Mouse (Mus musculus): ENCODE data around the gene Tet2. TPM values are rescaled to one million over a fixed set of nuclear protein-coding genes. Genes with fewer than 3 reads are reported as not detected.

Tet2 gene
- total and polyA plus RNA-seq, 3 experiments = 8.6 to 17.9 (median 14.9) TPM

DNA sequence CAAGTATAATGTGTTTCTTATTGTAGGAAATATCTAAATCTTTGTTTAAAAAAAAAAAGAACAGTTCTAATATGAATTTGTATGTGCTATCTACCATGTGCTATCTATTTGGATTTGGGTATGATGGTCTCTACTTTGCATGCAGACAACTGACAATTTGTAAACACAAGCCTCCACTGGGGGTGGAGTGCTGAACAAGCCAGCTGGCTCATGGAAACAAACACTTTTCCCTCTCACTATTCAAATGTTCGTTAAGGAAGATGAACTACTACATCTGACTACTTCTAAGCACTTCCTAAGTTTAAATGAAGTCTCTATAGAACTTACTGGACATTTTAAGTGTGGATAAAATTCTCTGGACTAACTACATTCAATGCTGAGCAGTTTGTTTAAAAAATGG, 71.2 kb downstream of the Tet2 start:
- Histone ChIP-seq H3K27me3 (ENCODE audit: control insufficient read depth, insufficient read depth, low read length) (no peaks in the 10 kb centered on the region), H3K79me2 (replicated peaks; ENCODE audit: control insufficient read depth, insufficient read depth, low read length) (no peaks in the 10 kb centered on the region), H3K9ac (ENCODE audit: low read depth, low read length) (no peak overlapping the region), H3K4me1 (ENCODE audit: control insufficient read depth, insufficient read depth, low read length) (no peaks in the 10 kb centered on the region), H3K27ac (no peak overlapping the region), H3K4me3 (no peak overlapping the region), H3K36me3 (ENCODE audit: control insufficient read depth, insufficient read depth, low read length) (no peaks in the 10 kb centered on the region)
- no peak for DNase-seq
- WGBS = 76% methylated on average over 1 of the region's 1 CpGs
- intact Hi-C loops (cut with DNase I) = no loop called here
- no peak for TF ChIP-seq POLR2A (IDR thresholded peaks at IDR 0.05; ENCODE audit: insufficient read depth, low read depth, low read length)
- no peak for TF ChIP-seq EP300 (IDR thresholded peaks at IDR 0.05; ENCODE audit: insufficient read depth, low read depth, low read length)
- no peak for TF ChIP-seq CTCF (IDR thresholded peaks at IDR 0.05)

DNA sequence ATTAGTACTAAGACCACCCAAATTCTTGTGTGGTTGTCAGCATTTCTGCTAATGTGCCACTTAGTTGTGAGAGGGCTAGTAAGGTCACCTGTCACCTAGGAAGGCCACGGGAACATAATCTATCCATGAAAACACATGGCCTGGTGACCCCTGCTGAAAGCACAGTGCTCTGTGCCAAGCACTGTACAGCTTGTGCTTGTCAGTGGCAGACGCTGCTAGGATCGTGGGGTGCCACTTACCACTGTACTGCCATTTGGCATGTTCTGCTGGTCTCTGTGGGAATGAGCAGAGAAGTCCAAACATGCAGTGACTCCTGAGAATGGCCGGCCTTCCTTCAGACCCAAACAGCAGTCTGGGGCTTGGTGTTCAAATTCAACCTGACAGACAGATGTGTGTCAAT, 73.8 kb downstream of the Tet2 start:
- no peak overlapping the region for H3K4me3 ChIP-seq
- no peak overlapping the region for H3K9ac ChIP-seq (ENCODE audit: low read depth, low read length)
- no peaks in the 10 kb centered on the region for H3K4me1 ChIP-seq (ENCODE audit: control insufficient read depth, insufficient read depth, low read length)
- TF ChIP-seq EP300 (IDR thresholded peaks at IDR 0.05; ENCODE audit: insufficient read depth, low read depth, low read length) = no peak
- no peak for TF ChIP-seq CTCF (IDR thresholded peaks at IDR 0.05)
- no peak for TF ChIP-seq POLR2A (IDR thresholded peaks at IDR 0.05; ENCODE audit: insufficient read depth, low read depth, low read length)
- H3K27ac ChIP-seq = no peak overlapping the region
- H3K36me3 ChIP-seq (ENCODE audit: control insufficient read depth, insufficient read depth, low read length) = no peaks in the 10 kb centered on the region
- H3K79me2 ChIP-seq (replicated peaks; ENCODE audit: control insufficient read depth, insufficient read depth, low read length) = no peaks in the 10 kb centered on the region
- WGBS = 72% methylated on average over 4 of the region's 4 CpGs
- intact Hi-C loops (cut with DNase I) = no loop called here
- DNase-seq = no peak
- no peaks in the 10 kb centered on the region for H3K27me3 ChIP-seq (ENCODE audit: control insufficient read depth, insufficient read depth, low read length)

GRCm38 (mm10) chr3:133468883-133469282, 76.1 kb downstream of the Tet2 start:
- no peaks in the 10 kb centered on the region for H3K4me1 ChIP-seq (ENCODE audit: control insufficient read depth, insufficient read depth, low read length)
- 95% methylated on average over 7 of the region's 7 CpGs for WGBS
- no peaks in the 10 kb centered on the region for H3K36me3 ChIP-seq (ENCODE audit: control insufficient read depth, insufficient read depth, low read length)
- no peak for TF ChIP-seq EP300 (IDR thresholded peaks at IDR 0.05; ENCODE audit: insufficient read depth, low read depth, low read length)
- TF ChIP-seq CTCF (IDR thresholded peaks at IDR 0.05) = no peak
- no peak for TF ChIP-seq POLR2A (IDR thresholded peaks at IDR 0.05; ENCODE audit: insufficient read depth, low read depth, low read length)
- H3K4me3 ChIP-seq = no peak overlapping the region
- no peak for DNase-seq
- no peak overlapping the region for H3K27ac ChIP-seq
- intact Hi-C loops (cut with DNase I) = no loop called here
- no peaks in the 10 kb centered on the region for H3K79me2 ChIP-seq (replicated peaks; ENCODE audit: control insufficient read depth, insufficient read depth, low read length)
- H3K9ac ChIP-seq (ENCODE audit: low read depth, low read length) = no peak overlapping the region
- H3K27me3 ChIP-seq (ENCODE audit: control insufficient read depth, insufficient read depth, low read length) = no peaks in the 10 kb centered on the region

DNA sequence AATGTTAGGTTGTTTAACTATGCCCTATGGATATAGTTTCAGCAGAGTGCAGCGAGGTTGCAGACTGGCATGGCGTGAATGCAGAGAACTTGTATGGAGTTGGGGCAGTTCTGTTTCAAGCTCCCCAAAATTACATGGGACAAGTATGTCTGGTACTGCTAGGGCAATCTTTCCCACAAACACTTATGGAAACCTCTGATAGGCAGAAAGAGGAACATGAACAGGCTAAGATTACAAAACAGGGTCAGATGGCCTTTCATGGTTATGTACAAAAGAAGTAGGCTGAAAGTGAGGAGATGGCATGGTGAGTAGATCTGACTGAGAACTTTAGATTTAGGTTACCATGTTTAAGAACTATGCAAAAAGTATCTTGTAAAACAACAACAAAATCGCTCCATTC, 81.7 kb downstream of the Tet2 start:
- H3K36me3 ChIP-seq (ENCODE audit: control insufficient read depth, insufficient read depth, low read length) = no peaks in the 10 kb centered on the region

GRCm38 (mm10) chr3:133462485-133462884, 82.5 kb downstream of the Tet2 start:
- no peaks in the 10 kb centered on the region for H3K4me1 ChIP-seq (ENCODE audit: control insufficient read depth, insufficient read depth, low read length)
- H3K36me3 ChIP-seq (ENCODE audit: control insufficient read depth, insufficient read depth, low read length) = no peaks in the 10 kb centered on the region
- H3K27ac ChIP-seq = no peak overlapping the region
- TF ChIP-seq POLR2A (IDR thresholded peaks at IDR 0.05; ENCODE audit: insufficient read depth, low read depth, low read length) (no peak), EP300 (IDR thresholded peaks at IDR 0.05; ENCODE audit: insufficient read depth, low read depth, low read length) (no peak), CTCF (IDR thresholded peaks at IDR 0.05) (no peak)
- no peaks in the 10 kb centered on the region for H3K27me3 ChIP-seq (ENCODE audit: control insufficient read depth, insufficient read depth, low read length)
- intact Hi-C loops (cut with DNase I) = no loop called here
- no peak for DNase-seq
- no peak overlapping the region for H3K9ac ChIP-seq (ENCODE audit: low read depth, low read length)
- H3K79me2 ChIP-seq (replicated peaks; ENCODE audit: control insufficient read depth, insufficient read depth, low read length) = no peaks in the 10 kb centered on the region
- H3K4me3 ChIP-seq = no peak overlapping the region
- 95% methylated on average over 6 of the region's 6 CpGs for WGBS

More for the DNA sequence above, 81.7 kb downstream of the Tet2 start:
- no peak for DNase-seq
- Histone ChIP-seq H3K27ac (no peak overlapping the region), H3K4me3 (no peak overlapping the region), H3K27me3 (ENCODE audit: control insufficient read depth, insufficient read depth, low read length) (no peaks in the 10 kb centered on the region), H3K9ac (ENCODE audit: low read depth, low read length) (no peak overlapping the region), H3K4me1 (ENCODE audit: control insufficient read depth, insufficient read depth, low read length) (no peaks in the 10 kb centered on the region), H3K79me2 (replicated peaks; ENCODE audit: control insufficient read depth, insufficient read depth, low read length) (no peaks in the 10 kb centered on the region)
- 97% methylated on average over 3 of the region's 3 CpGs for WGBS
- intact Hi-C loops (cut with DNase I) = no loop called here
- no peak for TF ChIP-seq POLR2A (IDR thresholded peaks at IDR 0.05; ENCODE audit: insufficient read depth, low read depth, low read length)
- no peak for TF ChIP-seq CTCF (IDR thresholded peaks at IDR 0.05)
- TF ChIP-seq EP300 (IDR thresholded peaks at IDR 0.05; ENCODE audit: insufficient read depth, low read depth, low read length) = no peak

DNA sequence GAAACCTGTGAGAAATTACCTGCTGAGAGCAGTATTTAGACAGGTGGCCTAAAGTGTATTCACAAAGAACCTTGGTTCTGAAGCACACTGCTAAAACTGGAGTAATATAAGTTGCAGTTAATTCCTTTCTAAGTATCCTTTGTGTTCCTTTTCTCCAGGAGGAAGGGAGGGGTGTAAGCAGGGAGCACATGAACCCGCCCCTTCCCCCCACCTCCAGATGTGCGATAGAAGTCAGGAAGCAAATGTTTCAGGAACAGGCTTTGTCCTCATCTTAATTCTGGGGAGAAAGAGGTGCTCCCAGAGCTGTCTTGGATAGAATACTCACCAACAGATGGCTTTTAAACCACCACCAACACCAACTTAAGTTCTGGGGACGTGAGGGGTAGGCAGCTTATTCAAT, 82.9 kb downstream of the Tet2 start:
- no peak for DNase-seq
- no peak overlapping the region for H3K9ac ChIP-seq (ENCODE audit: low read depth, low read length)
- H3K27me3 ChIP-seq (ENCODE audit: control insufficient read depth, insufficient read depth, low read length) = no peaks in the 10 kb centered on the region
- no peaks in the 10 kb centered on the region for H3K79me2 ChIP-seq (replicated peaks; ENCODE audit: control insufficient read depth, insufficient read depth, low read length)
- no peak for TF ChIP-seq POLR2A (IDR thresholded peaks at IDR 0.05; ENCODE audit: insufficient read depth, low read depth, low read length)
- no peak for TF ChIP-seq EP300 (IDR thresholded peaks at IDR 0.05; ENCODE audit: insufficient read depth, low read depth, low read length)
- no peak for TF ChIP-seq CTCF (IDR thresholded peaks at IDR 0.05)
- H3K4me1 ChIP-seq (ENCODE audit: control insufficient read depth, insufficient read depth, low read length) = no peaks in the 10 kb centered on the region
- no peak overlapping the region for H3K4me3 ChIP-seq
- WGBS = 76% methylated on average over 3 of the region's 3 CpGs
- no peak overlapping the region for H3K27ac ChIP-seq
- intact Hi-C loops (cut with DNase I) = no loop called here
- H3K36me3 ChIP-seq (ENCODE audit: control insufficient read depth, insufficient read depth, low read length) = no peaks in the 10 kb centered on the region

Data from heart, adult 2 months (tissue).